Mouse (Mus musculus) urinary bladder, adult 18-20 months (tissue): ENCODE data around the gene Focad.

Experiments used
- DNase-seq, 2 experiments: peaks; one replicate each; pipeline ENCODE4 v3.0.0; 2022; ENCODE audit warnings: low spot score in 2 of 2, mixed read lengths in 2 of 2

The Focad gene

GRCm38 (mm10) chr4:88155490-88156160 is 61.2 kb downstream of the Focad start:
- no peak for DNase-seq

- no peak for DNase-seq
Measured at GRCm38 (mm10) chr4:88156961-88157360, 62.5 kb downstream of the Focad start.

- DNase-seq = no peak
Measured at GRCm38 (mm10) chr4:88157644-88158043, 63.2 kb downstream of the Focad start.

- no peak for DNase-seq
Measured at GRCm38 (mm10) chr4:88159256-88159655, 64.8 kb downstream of the Focad start.

GRCm38 (mm10) chr4:88159700-88160099 is 65.3 kb downstream of the Focad start:
- no peak for DNase-seq

GRCm38 (mm10) chr4:88163511-88164247 is 69.2 kb downstream of the Focad start:
- no peak for DNase-seq

- DNase-seq = no peak
Measured at GRCm38 (mm10) chr4:88167008-88167862, 72.8 kb downstream of the Focad start.

- DNase-seq = no peak
Measured at GRCm38 (mm10) chr4:88175058-88175974, 80.9 kb downstream of the Focad start.

GRCm38 (mm10) chr4:88179296-88179695 is 84.9 kb downstream of the Focad start:
- DNase-seq = no peak

- no peak for DNase-seq
Measured at GRCm38 (mm10) chr4:88184293-88184692, 89.9 kb downstream of the Focad start.

- no peak for DNase-seq
Measured at GRCm38 (mm10) chr4:88185872-88186426, 91.5 kb downstream of the Focad start.

- no peak for DNase-seq
Measured at GRCm38 (mm10) chr4:88187649-88188048, 93.2 kb downstream of the Focad start.

GRCm38 (mm10) chr4:88189495-88189894 is 95.1 kb downstream of the Focad start:
- DNase-seq = no peak

- DNase-seq = no peak
Measured at GRCm38 (mm10) chr4:88194256-88194655, 99.8 kb downstream of the Focad start.

GRCm38 (mm10) chr4:88195898-88196495 is 101.6 kb downstream of the Focad start:
- DNase-seq = no peak

GRCm38 (mm10) chr4:88196500-88196912 is 102.1 kb downstream of the Focad start:
- no peak for DNase-seq

- no peak for DNase-seq
Measured at GRCm38 (mm10) chr4:88197244-88197643, 102.8 kb downstream of the Focad start.

GRCm38 (mm10) chr4:88199186-88199585 is 104.8 kb downstream of the Focad start:
- DNase-seq = no peak

- no peak for DNase-seq
Measured at GRCm38 (mm10) chr4:88201047-88201446, 106.6 kb downstream of the Focad start.

- no peak for DNase-seq
Measured at GRCm38 (mm10) chr4:88208676-88209075, 114.2 kb downstream of the Focad start.
